Comparison of ENCODE assay signal across 8 mouse cellular contexts in the genomic region with DNA sequence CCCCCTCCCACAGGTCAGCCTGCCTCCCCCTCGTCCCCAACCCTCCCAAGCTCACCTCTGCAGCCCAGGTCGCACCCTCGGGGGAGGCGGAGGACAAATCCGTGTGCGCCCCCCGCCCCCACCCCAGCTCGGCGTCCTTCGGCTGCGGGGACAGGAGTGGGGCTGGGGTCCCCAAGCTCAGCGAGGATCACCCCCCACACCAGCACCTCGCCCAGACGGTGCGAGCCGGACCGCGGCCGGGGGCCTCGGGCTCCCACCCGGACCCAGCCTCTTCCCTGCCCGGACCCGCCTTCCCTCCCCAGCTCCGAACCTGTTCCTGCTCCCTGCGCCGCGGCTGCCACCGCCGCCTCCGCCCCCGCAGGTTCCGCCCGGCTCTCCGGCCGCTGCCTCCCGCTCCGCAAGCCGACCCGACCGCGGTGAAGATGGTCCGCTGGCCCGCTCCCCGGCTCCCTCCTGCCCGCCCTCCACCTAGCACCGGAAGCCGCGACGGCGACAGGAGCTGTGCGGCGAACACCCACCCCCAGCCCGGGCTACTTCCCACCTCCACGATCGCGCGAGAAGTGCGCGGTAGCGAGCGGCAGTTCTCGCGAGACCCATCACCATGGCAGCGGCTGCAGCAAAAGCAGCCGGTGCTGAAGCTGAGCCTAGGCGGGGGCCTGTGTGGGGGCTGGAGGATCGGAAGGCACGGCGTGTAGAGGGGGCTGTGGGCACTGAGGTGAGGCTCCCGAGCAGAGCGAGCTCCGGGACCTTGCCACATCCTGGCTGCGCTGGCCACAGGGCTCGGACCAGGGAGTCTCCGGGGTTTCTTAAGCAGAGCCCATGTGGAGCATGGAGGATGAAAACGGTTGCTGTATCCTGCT. TPM values are rescaled to one million over a fixed set of nuclear protein-coding genes. Genes with fewer than 3 reads are reported as not detected.
A peak's percentile ranks its signal among the peaks of the same experiment; 100 is the strongest.
DNase-seq lines count a peak whose midpoint lies in the region; ATAC-seq and TF ChIP-seq lines count a peak whose summit lies in the region.

Gene Arf3, minus strand, starts transcription at position 545 of the 860 bp plus-strand sequence.

- WGBS in heart, embryonic 12.5 days = under 1% methylated on average over 75 of the region's 76 CpGs
- under 1% methylated on average over 66 of the region's 76 CpGs for WGBS in kidney, postnatal 0 days
- WGBS in liver, embryonic 11.5 days = under 1% methylated on average over 75 of the region's 76 CpGs
- WGBS in stomach, embryonic 14.5 days = under 1% methylated on average over 71 of the region's 76 CpGs

- no peaks in the 10 kb centered on the region for H3K27me3 ChIP-seq in C2C12 (ENCODE audit: control insufficient read depth, insufficient read depth, insufficient read length)
- H3K27me3 ChIP-seq in erythroblast, embryonic 14.5 days (ENCODE audit: control insufficient read depth) = peaks cover 40% of the 10 kb centered on the region
- peaks cover 16% of the 10 kb centered on the region for H3K27me3 ChIP-seq in heart, embryonic 12.5 days (replicated peaks)
- H3K27me3 ChIP-seq in kidney, postnatal 0 days (ENCODE audit: insufficient read depth, low read length) = no peaks in the 10 kb centered on the region
- peaks cover 10% of the 10 kb centered on the region for H3K27me3 ChIP-seq in liver, embryonic 11.5 days (replicated peaks; ENCODE audit: control insufficient read depth, insufficient read depth, low read length)
- no peaks in the 10 kb centered on the region for H3K27me3 ChIP-seq in stomach, embryonic 14.5 days (ENCODE audit: control insufficient read depth, insufficient read depth, low read length)

- H3K79me3 ChIP-seq in C2C12 (ENCODE audit: low read depth) = peaks cover 42% of the 10 kb centered on the region

- peaks cover 52% of the 10 kb centered on the region for H3K79me2 ChIP-seq in C2C12 (ENCODE audit: control insufficient read depth, insufficient read depth)

- peak within 1 kb of the TSS; percentile 87 for H3K4me2 ChIP-seq in heart, embryonic 12.5 days
- H3K4me2 ChIP-seq in kidney, postnatal 0 days (ENCODE audit: low read length) = peak within 1 kb of the TSS; percentile 92
- peak within 1 kb of the TSS; percentile 98 for H3K4me2 ChIP-seq in liver, embryonic 11.5 days
- peak within 1 kb of the TSS; percentile 71 for H3K4me2 ChIP-seq in stomach, embryonic 14.5 days (replicated peaks; ENCODE audit: low read depth, low read length)

- ATAC-seq in heart, embryonic 12.5 days (ENCODE audit: insufficient number of reproducible peaks, low FRiP score) = peak; percentile 95
- peak; percentile 93 for ATAC-seq in kidney, postnatal 0 days (replicated peaks; ENCODE audit: low FRiP score, low read depth)
- ATAC-seq in liver, embryonic 11.5 days (replicated peaks; ENCODE audit: low FRiP score) = peak; percentile 92
- ATAC-seq in stomach, embryonic 14.5 days (ENCODE audit: insufficient number of reproducible peaks, insufficient read depth, low FRiP score, low read depth) = peak; percentile 93

- H3K36me3 ChIP-seq in C2C12 (ENCODE audit: control insufficient read depth, insufficient read depth) = peaks cover 35% of the 10 kb centered on the region
- H3K36me3 ChIP-seq in erythroblast, embryonic 14.5 days (ENCODE audit: control insufficient read depth) = peaks cover 2% of the 10 kb centered on the region; the same call in 1 of the 2 replicates
- H3K36me3 ChIP-seq in heart, embryonic 12.5 days = peaks cover 22% of the 10 kb centered on the region
- 0 out of 2 replicates have a peak, but pooled peaks cover 6% of the 10 kb centered on the region for H3K36me3 ChIP-seq in kidney, postnatal 0 days (ENCODE audit: insufficient read depth, low read length)
- peaks cover 14% of the 10 kb centered on the region; the same call in 1 of the 2 replicates for H3K36me3 ChIP-seq in liver, embryonic 11.5 days (ENCODE audit: control insufficient read depth, insufficient read depth, low read length)
- H3K36me3 ChIP-seq in stomach, embryonic 14.5 days (ENCODE audit: control insufficient read depth, insufficient read depth, low read length) = peaks cover 5% of the 10 kb centered on the region; the same call in 1 of the 2 replicates

- peak; percentile 98 for DNase-seq in brain, embryonic 14.5 days (ENCODE audit: low read depth)
- peak; percentile 96 for DNase-seq in kidney, postnatal 0 days (ENCODE audit: low spot score)
- DNase-seq in liver, embryonic 11.5 days (ENCODE audit: low spot score) = peak; percentile 94
- DNase-seq in naive thymus-derived CD4-positive, alpha-beta T cell, adult 2 months (ENCODE audit: low read depth) = peak; percentile 97

- H3K4me3 ChIP-seq in C2C12 (ENCODE audit: insufficient read depth, poor library complexity, severe bottlenecking) = peak within 1 kb of the TSS; percentile 100
- H3K4me3 ChIP-seq in erythroblast, embryonic 14.5 days (replicated peaks) = peak within 1 kb of the TSS; percentile 81
- H3K4me3 ChIP-seq in heart, embryonic 12.5 days = peak within 1 kb of the TSS; percentile 87
- peak within 1 kb of the TSS; percentile 93 for H3K4me3 ChIP-seq in kidney, postnatal 0 days (replicated peaks; ENCODE audit: low read depth, low read length)
- peak within 1 kb of the TSS; percentile 99 for H3K4me3 ChIP-seq in liver, embryonic 11.5 days (ENCODE audit: low read depth, low read length)
- peak within 1 kb of the TSS; percentile 90 for H3K4me3 ChIP-seq in stomach, embryonic 14.5 days (ENCODE audit: low read depth, low read length)

- H3K9ac ChIP-seq in heart, embryonic 12.5 days = peak within 1 kb of the TSS; percentile 90
- H3K9ac ChIP-seq in kidney, postnatal 0 days (ENCODE audit: low read depth, low read length) = peak within 1 kb of the TSS; percentile 95
- peak within 1 kb of the TSS; percentile 90 for H3K9ac ChIP-seq in liver, embryonic 11.5 days (ENCODE audit: low read depth, low read length)
- H3K9ac ChIP-seq in stomach, embryonic 14.5 days (replicated peaks; ENCODE audit: low read depth, low read length) = peak within 1 kb of the TSS; percentile 87

- H3K27ac ChIP-seq in heart, embryonic 12.5 days (ENCODE audit: poor library complexity, severe bottlenecking) = peak within 1 kb of the TSS; percentile 66
- H3K27ac ChIP-seq in kidney, postnatal 0 days = peak within 1 kb of the TSS; percentile 94
- H3K27ac ChIP-seq in liver, embryonic 11.5 days (ENCODE audit: low read depth, low read length) = peak within 1 kb of the TSS; percentile 74
- H3K27ac ChIP-seq in stomach, embryonic 14.5 days (ENCODE audit: low read length) = peak within 1 kb of the TSS; percentile 81

- peak; percentile 92 for TF ChIP-seq POLR2A in brain, embryonic 14.5 days (IDR thresholded peaks at IDR 0.05; ENCODE audit: borderline replicate concordance, extremely low read depth, insufficient read depth, insufficient read length, poor library complexity, severe bottlenecking)

- H3K4me1 ChIP-seq in erythroblast, embryonic 14.5 days (ENCODE audit: control insufficient read depth) = peaks cover 21% of the 10 kb centered on the region
- peaks cover 16% of the 10 kb centered on the region for H3K4me1 ChIP-seq in heart, embryonic 12.5 days (replicated peaks)
- peaks cover 10% of the 10 kb centered on the region for H3K4me1 ChIP-seq in kidney, postnatal 0 days (replicated peaks; ENCODE audit: insufficient read depth, low read length)
- H3K4me1 ChIP-seq in liver, embryonic 11.5 days (replicated peaks; ENCODE audit: control insufficient read depth, insufficient read depth, low read length) = peaks cover 14% of the 10 kb centered on the region
- H3K4me1 ChIP-seq in stomach, embryonic 14.5 days (ENCODE audit: control insufficient read depth, insufficient read depth, low read length) = peaks cover 5% of the 10 kb centered on the region; the same call in 1 of the 2 replicates

- no peaks in the 10 kb centered on the region for H3K9me3 ChIP-seq in erythroblast, embryonic 14.5 days (ENCODE audit: control insufficient read depth, low read length)
- no peaks in the 10 kb centered on the region for H3K9me3 ChIP-seq in heart, embryonic 12.5 days (replicated peaks)
- no peaks in the 10 kb centered on the region for H3K9me3 ChIP-seq in kidney, postnatal 0 days (replicated peaks; ENCODE audit: low read length)
- no peaks in the 10 kb centered on the region for H3K9me3 ChIP-seq in liver, embryonic 11.5 days (ENCODE audit: control insufficient read depth, low read length)
- H3K9me3 ChIP-seq in stomach, embryonic 14.5 days (ENCODE audit: control insufficient read depth, low read depth, low read length) = no peaks in the 10 kb centered on the region

- H3ac ChIP-seq in C2C12 (ENCODE audit: control insufficient read depth, insufficient read length, low read depth) = peak within 1 kb of the TSS; percentile 91

- no peak for TF ChIP-seq CTCF in C2C12 (IDR thresholded peaks at IDR 0.05; ENCODE audit: control insufficient read depth, insufficient read depth, insufficient read length)
- TF ChIP-seq CTCF in brain, embryonic 14.5 days (IDR thresholded peaks at IDR 0.05; ENCODE audit: borderline replicate concordance, extremely low read depth, insufficient read depth, insufficient read length) = no peak
- no peak for TF ChIP-seq CTCF in kidney, postnatal 0 days (IDR thresholded peaks at IDR 0.05; ENCODE audit: low read depth)

TF ChIP-seq in C2C12, 6 proteins besides CTCF, POLR2A, EP300 and RAD21:
- TF ChIP-seq MYOD1 (IDR thresholded peaks at IDR 0.05; ENCODE audit: control insufficient read depth, insufficient read length, low read depth) = no peak
- peak; percentile 46 for TF ChIP-seq MAX (IDR thresholded peaks at IDR 0.05)

RNA-seq across cellular contexts. Expression of gene Arf3, which starts in this region (rescaled TPM):
- polyA plus RNA-seq in C2C12 (2012; fragmentation: generic; extraction: Trizol) = 126 TPM
- 119 and 156 TPM in 2 replicates for polyA plus RNA-seq in brain, embryonic 14.5 days (2012; rRNA removed)
- 0.11 and 0.14 TPM in 2 replicates for polyA plus RNA-seq in erythroblast, embryonic 14.5 days (2012)
- 46.3 and 46.9 TPM in 2 replicates for polyA plus RNA-seq in heart, embryonic 12.5 days (2016; fragmentation: Nextera tagmentation; extraction: Ambion mirVana)
- polyA plus RNA-seq in kidney, postnatal 0 days (2015; fragmentation: Nextera tagmentation; extraction: Ambion mirVana) = 39.0 and 39.6 TPM in 2 replicates
- polyA plus RNA-seq in liver, embryonic 11.5 days (2014; fragmentation: Nextera tagmentation; extraction: Ambion mirVana) = 25.3 and 25.8 TPM in 2 replicates
- polyA plus RNA-seq in stomach, embryonic 14.5 days (2014; fragmentation: Nextera tagmentation; extraction: Ambion mirVana) = 33.2 and 34.5 TPM in 2 replicates

Comparison
In these comparisons a context has a peak if more than half of its experiments do, and no peak if none do; other contexts are left out.
1. Peak in every context shown above with its lines: DNase-seq, ATAC-seq, H3K4me3 ChIP-seq and H3K27ac ChIP-seq.
2. RNA of gene Arf3 (polyA plus RNA-seq): 119 to 156 TPM in brain, embryonic 14.5 days, 126 TPM in C2C12 (single experiment), 46.3 to 46.9 TPM in heart, embryonic 12.5 days, 39.0 to 39.6 TPM in kidney, postnatal 0 days, 33.2 to 34.5 TPM in stomach, embryonic 14.5 days and 25.3 to 25.8 TPM in liver, embryonic 11.5 days; 0.11 to 0.14 TPM in erythroblast, embryonic 14.5 days; every median in the first group is over 10 times any median in the second.